Mouse (Mus musculus): Measurements from ENCODE around the gene Prrt2. TPM values are rescaled to one million over a fixed set of nuclear protein-coding genes. Genes with fewer than 3 reads are reported as not detected.

Prrt2 gene
- polyA plus RNA-seq, 1 experiment = 0.02 TPM

DNA sequence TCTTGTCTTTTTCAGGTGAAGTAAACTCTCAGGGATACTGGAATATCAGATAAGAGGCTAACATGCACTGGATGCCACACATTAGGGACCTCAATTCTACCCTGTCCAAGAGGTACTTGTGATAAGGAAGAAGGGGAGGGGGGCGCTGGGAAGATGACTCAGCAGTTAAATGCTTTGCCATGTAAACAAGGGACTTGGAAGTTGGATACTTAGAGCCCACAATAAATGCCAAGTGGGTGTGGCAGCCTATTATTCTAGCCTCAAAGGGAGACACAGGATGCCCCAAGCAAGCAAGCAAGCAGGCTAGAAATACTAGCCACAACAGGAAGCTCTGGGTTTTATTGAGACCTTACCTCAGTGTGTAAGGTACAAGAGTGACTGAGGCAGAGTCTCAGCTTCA is 10.2 kb upstream of the Prrt2 start:
- Histone ChIP-seq H3K27me3 (ENCODE audit: control insufficient read depth, insufficient read depth, insufficient read length) (no peaks in the 10 kb centered on the region), H3K79me2 (ENCODE audit: control insufficient read depth, insufficient read depth) (peaks cover 8% of the 10 kb centered on the region), H3K79me3 (ENCODE audit: low read depth) (peaks cover 2% of the 10 kb centered on the region), H3ac (ENCODE audit: control insufficient read depth, insufficient read length, low read depth) (no peak overlapping the region), H3K4me3 (ENCODE audit: insufficient read depth, poor library complexity, severe bottlenecking) (no peak overlapping the region), H3K36me3 (ENCODE audit: control insufficient read depth, insufficient read depth) (peaks cover 81% of the 10 kb centered on the region)
- TF ChIP-seq CEBPB (IDR thresholded peaks at IDR 0.05; ENCODE audit: low read depth) (no peak), MYOD1 (IDR thresholded peaks at IDR 0.05; ENCODE audit: control insufficient read depth, insufficient read length, low read depth) (no peak), MAX (IDR thresholded peaks at IDR 0.05) (no peak), MYOG (IDR thresholded peaks at IDR 0.05; ENCODE audit: control insufficient read depth, extremely low read depth, insufficient read length) (no peak), FOSL1 (IDR thresholded peaks at IDR 0.05; ENCODE audit: insufficient read depth, low read length, poor library complexity, severe bottlenecking) (no peak), CTCF (IDR thresholded peaks at IDR 0.05; ENCODE audit: control insufficient read depth, insufficient read depth, insufficient read length) (no peak), USF1 (IDR thresholded peaks at IDR 0.05; ENCODE audit: low read depth) (no peak)

DNA sequence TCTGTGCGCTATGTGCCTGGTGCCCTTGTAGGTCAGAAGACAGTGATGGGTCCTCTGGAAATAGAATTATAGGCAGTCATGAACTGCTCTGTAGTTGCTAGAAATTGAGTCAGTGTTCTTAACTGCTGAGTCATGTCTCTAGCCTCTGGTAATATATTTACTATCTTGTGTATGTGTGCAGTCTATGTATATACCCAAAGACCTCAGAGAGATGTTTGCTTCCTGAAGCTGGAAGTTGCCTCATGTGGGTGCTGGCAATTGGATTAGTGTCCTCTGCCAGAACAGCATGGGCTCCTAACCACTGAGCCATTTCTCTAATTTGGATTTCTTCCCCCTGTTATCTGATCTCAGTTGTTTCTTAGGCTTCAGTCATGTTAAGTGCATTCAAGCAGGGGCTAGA is 9.2 kb upstream of the Prrt2 start:
- Histone ChIP-seq H3ac (ENCODE audit: control insufficient read depth, insufficient read length, low read depth) (no peak overlapping the region), H3K79me2 (ENCODE audit: control insufficient read depth, insufficient read depth) (peaks cover 7% of the 10 kb centered on the region), H3K27me3 (ENCODE audit: control insufficient read depth, insufficient read depth, insufficient read length) (no peaks in the 10 kb centered on the region), H3K36me3 (ENCODE audit: control insufficient read depth, insufficient read depth) (peaks cover 71% of the 10 kb centered on the region), H3K79me3 (ENCODE audit: low read depth) (no peaks in the 10 kb centered on the region), H3K4me3 (ENCODE audit: insufficient read depth, poor library complexity, severe bottlenecking) (no peak overlapping the region)
- no peak for TF ChIP-seq CTCF (IDR thresholded peaks at IDR 0.05; ENCODE audit: control insufficient read depth, insufficient read depth, insufficient read length)
- TF ChIP-seq CEBPB (IDR thresholded peaks at IDR 0.05; ENCODE audit: low read depth) = no peak
- no peak for TF ChIP-seq FOSL1 (IDR thresholded peaks at IDR 0.05; ENCODE audit: insufficient read depth, low read length, poor library complexity, severe bottlenecking)
- TF ChIP-seq USF1 (IDR thresholded peaks at IDR 0.05; ENCODE audit: low read depth) = no peak
- no peak for TF ChIP-seq MYOD1 (IDR thresholded peaks at IDR 0.05; ENCODE audit: control insufficient read depth, insufficient read length, low read depth)

DNA sequence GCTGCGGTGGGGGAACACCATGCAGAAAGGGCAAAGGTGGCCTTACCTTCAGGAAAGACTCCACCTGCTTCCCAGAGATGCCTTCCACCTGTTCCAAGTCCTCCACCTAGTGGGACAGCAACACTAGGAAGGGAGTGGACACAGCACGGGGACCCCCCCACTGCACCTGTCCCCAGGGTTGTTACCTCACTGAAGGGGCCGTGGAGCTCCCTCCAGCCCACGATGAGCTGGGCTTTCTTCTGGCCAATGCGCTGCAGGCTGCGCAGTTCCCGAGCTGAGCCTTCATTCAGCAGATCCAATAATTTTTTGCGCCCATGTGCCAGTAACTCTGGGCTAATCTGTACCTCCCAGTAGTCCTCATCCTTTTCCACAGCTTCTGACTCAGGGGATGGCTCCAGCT is 6.9 kb upstream of the Prrt2 start:
- H3K36me3 ChIP-seq (ENCODE audit: control insufficient read depth, insufficient read depth) = peaks cover 67% of the 10 kb centered on the region
- peak overlapping the region; percentile 57 for H3ac ChIP-seq (ENCODE audit: control insufficient read depth, insufficient read length, low read depth)
- no peaks in the 10 kb centered on the region for H3K27me3 ChIP-seq (ENCODE audit: control insufficient read depth, insufficient read depth, insufficient read length)
- peaks cover 30% of the 10 kb centered on the region for H3K79me2 ChIP-seq (ENCODE audit: control insufficient read depth, insufficient read depth)
- TF ChIP-seq FOSL1 (IDR thresholded peaks at IDR 0.05; ENCODE audit: insufficient read depth, low read length, poor library complexity, severe bottlenecking) (no peak), CEBPB (IDR thresholded peaks at IDR 0.05; ENCODE audit: low read depth) (no peak), MYOD1 (IDR thresholded peaks at IDR 0.05; ENCODE audit: control insufficient read depth, insufficient read length, low read depth) (no peak), CTCF (IDR thresholded peaks at IDR 0.05; ENCODE audit: control insufficient read depth, insufficient read depth, insufficient read length) (no peak), USF1 (IDR thresholded peaks at IDR 0.05; ENCODE audit: low read depth) (no peak), MAX (IDR thresholded peaks at IDR 0.05) (no peak), MYOG (IDR thresholded peaks at IDR 0.05; ENCODE audit: control insufficient read depth, extremely low read depth, insufficient read length) (no peak)
- H3K79me3 ChIP-seq (ENCODE audit: low read depth) = peaks cover 20% of the 10 kb centered on the region
- H3K4me3 ChIP-seq (ENCODE audit: insufficient read depth, poor library complexity, severe bottlenecking) = peak overlapping the region; percentile 28

DNA sequence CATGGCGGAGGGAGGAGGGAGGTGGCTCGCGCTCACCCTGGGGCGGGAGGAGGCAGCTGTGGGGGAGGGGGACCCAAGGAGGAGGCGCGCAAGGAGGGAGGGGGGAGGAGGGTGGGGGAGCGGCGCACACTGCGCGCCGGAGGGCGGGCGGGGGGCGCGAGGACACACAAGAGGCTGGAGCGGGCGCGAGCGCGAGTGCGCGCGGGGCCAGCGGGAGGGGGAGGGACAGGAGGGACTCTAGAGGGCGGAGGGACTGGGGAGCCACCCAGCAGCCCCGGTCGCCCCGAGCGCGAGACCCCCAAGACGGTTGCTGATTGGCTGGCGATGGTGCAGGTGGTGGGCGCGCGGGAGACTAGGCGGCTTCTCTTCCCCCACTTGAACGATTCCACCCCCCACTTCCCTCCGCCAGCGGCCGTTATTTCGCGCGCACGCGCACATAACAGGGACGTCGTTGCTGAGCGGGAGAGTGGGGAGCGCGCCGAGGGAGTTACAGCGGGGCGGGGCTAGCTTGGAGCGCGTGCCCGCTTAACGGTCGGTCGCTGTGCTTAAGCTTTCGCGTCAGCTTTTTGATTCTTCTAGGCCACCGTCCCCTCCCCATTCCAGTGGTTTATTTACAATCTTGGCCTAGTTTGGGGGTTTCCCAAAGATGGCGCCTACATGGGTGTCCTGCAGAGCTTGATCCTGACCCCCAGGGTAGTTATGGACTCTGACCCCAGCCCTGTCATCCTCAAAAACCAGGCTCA is 6.1 kb upstream of the Prrt2 start, which contains the start of gene Maz:
Gene Maz, minus strand, starts transcription at position 54 of the 743 bp plus-strand sequence.
- no peak for TF ChIP-seq MAX (IDR thresholded peaks at IDR 0.05)
- TF ChIP-seq USF1 (IDR thresholded peaks at IDR 0.05; ENCODE audit: low read depth) = no peak
- TF ChIP-seq CEBPB (IDR thresholded peaks at IDR 0.05; ENCODE audit: low read depth) = no peak
- TF ChIP-seq MYOG (IDR thresholded peaks at IDR 0.05; ENCODE audit: control insufficient read depth, extremely low read depth, insufficient read length) = no peak
- TF ChIP-seq FOSL1 (IDR thresholded peaks at IDR 0.05; ENCODE audit: insufficient read depth, low read length, poor library complexity, severe bottlenecking) = no peak
- no peak for TF ChIP-seq MYOD1 (IDR thresholded peaks at IDR 0.05; ENCODE audit: control insufficient read depth, insufficient read length, low read depth)
- no peak for TF ChIP-seq CTCF (IDR thresholded peaks at IDR 0.05; ENCODE audit: control insufficient read depth, insufficient read depth, insufficient read length)
- Histone ChIP-seq H3K36me3 (ENCODE audit: control insufficient read depth, insufficient read depth) (peaks cover 67% of the 10 kb centered on the region), H3ac (ENCODE audit: control insufficient read depth, insufficient read length, low read depth) (peak within 1 kb of the TSS; percentile 94), H3K79me3 (ENCODE audit: low read depth) (peaks cover 20% of the 10 kb centered on the region), H3K79me2 (ENCODE audit: control insufficient read depth, insufficient read depth) (peaks cover 33% of the 10 kb centered on the region), H3K27me3 (ENCODE audit: control insufficient read depth, insufficient read depth, insufficient read length) (no peaks in the 10 kb centered on the region), H3K4me3 (ENCODE audit: insufficient read depth, poor library complexity, severe bottlenecking) (peak within 1 kb of the TSS; percentile 61)

DNA sequence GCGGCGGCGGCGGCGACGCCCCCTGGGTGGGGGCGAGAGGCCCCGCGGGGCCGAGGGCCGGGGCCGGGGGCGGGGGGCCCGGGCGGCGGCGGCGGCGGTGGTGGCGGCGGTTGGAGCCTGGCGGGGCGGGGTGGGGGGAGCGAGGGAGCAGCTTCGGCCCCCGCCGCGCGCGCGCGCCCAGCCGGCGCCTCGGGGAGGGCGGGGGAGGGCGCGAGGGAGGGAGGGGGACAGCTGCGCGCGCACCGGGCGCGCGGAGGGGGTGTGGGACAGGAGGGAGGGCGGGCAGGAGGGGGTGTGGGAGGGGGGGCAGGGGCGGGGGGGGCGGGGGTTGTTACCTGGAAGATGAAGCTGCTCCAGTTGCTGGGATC is 5.6 kb upstream of the Prrt2 start:
- Histone ChIP-seq H3K27me3 (ENCODE audit: control insufficient read depth, insufficient read depth, insufficient read length) (no peaks in the 10 kb centered on the region), H3K79me3 (ENCODE audit: low read depth) (peaks cover 20% of the 10 kb centered on the region), H3K79me2 (ENCODE audit: control insufficient read depth, insufficient read depth) (peaks cover 33% of the 10 kb centered on the region), H3K36me3 (ENCODE audit: control insufficient read depth, insufficient read depth) (peaks cover 63% of the 10 kb centered on the region), H3K4me3 (ENCODE audit: insufficient read depth, poor library complexity, severe bottlenecking) (peak overlapping the region; percentile 61), H3ac (ENCODE audit: control insufficient read depth, insufficient read length, low read depth) (peak overlapping the region; percentile 94)
- TF ChIP-seq MAX (IDR thresholded peaks at IDR 0.05) (no peak), FOSL1 (IDR thresholded peaks at IDR 0.05; ENCODE audit: insufficient read depth, low read length, poor library complexity, severe bottlenecking) (no peak), MYOG (IDR thresholded peaks at IDR 0.05; ENCODE audit: control insufficient read depth, extremely low read depth, insufficient read length) (no peak), CEBPB (IDR thresholded peaks at IDR 0.05; ENCODE audit: low read depth) (no peak), USF1 (IDR thresholded peaks at IDR 0.05; ENCODE audit: low read depth) (no peak), MYOD1 (IDR thresholded peaks at IDR 0.05; ENCODE audit: control insufficient read depth, insufficient read length, low read depth) (no peak), CTCF (IDR thresholded peaks at IDR 0.05; ENCODE audit: control insufficient read depth, insufficient read depth, insufficient read length) (no peak)
